Mouse (Mus musculus) forebrain, embryonic 11.5 days (tissue): ENCODE results near the gene 1700025B11Rik. TPM values are rescaled to one million over a fixed set of nuclear protein-coding genes. Genes with fewer than 3 reads are reported as not detected.

Source experiments
- polyA plus RNA-seq: library from polyadenylated mRNA; unstranded; fragments of >200 nt; fragmentation: Nextera tagmentation; extraction: Ambion mirVana; gene quantifications from 2 replicates; pipeline ENCODE4 v1.2.1, GENCODE M21; 2014

1700025B11Rik gene
- polyA plus RNA-seq, 1 experiment from 2014 or later = not detected

Other genes with a start within 250 kb of the 1700025B11Rik start
- not detected in 2 replicates for gene Apol7a, start 162.8 kb downstream of the 1700025B11Rik start, polyA plus RNA-seq
- not detected in 2 replicates for gene Apol9a, start 150.8 kb downstream of the 1700025B11Rik start, polyA plus RNA-seq
- gene Apol7b, start 114.4 kb downstream of the 1700025B11Rik start, polyA plus RNA-seq = not detected in 2 replicates
- gene Apol10a, start 84.8 kb downstream of the 1700025B11Rik start, polyA plus RNA-seq = not detected in 2 replicates
- not detected in 2 replicates for gene Apol11a, start 53.6 kb downstream of the 1700025B11Rik start, polyA plus RNA-seq
- gene Apol7c, start 28.6 kb downstream of the 1700025B11Rik start, polyA plus RNA-seq = not detected in 2 replicates
- not detected in 2 replicates for gene Apol10b, start 34.2 kb upstream of the 1700025B11Rik start, polyA plus RNA-seq
- gene Gm36245, start 37.4 kb upstream of the 1700025B11Rik start, polyA plus RNA-seq = not detected in 2 replicates
- gene Apol11b, start 81.4 kb upstream of the 1700025B11Rik start, polyA plus RNA-seq = not detected in 2 replicates
- not detected in 2 replicates for gene Apol7e, start 137.0 kb upstream of the 1700025B11Rik start, polyA plus RNA-seq
- gene Apol9b, start 167.1 kb upstream of the 1700025B11Rik start, polyA plus RNA-seq = not detected in 2 replicates
- 0.16 and 0.21 TPM in 2 replicates for gene Apol8, start 195.1 kb upstream of the 1700025B11Rik start, polyA plus RNA-seq